Mouse (Mus musculus) kidney, adult 2 months (tissue): ENCODE measurements at regions not wholly inside any gene's neighbourhood (a gene's known extent, or its start where the extent isn't known, plus 50 kb on each side); places are given as distances from the start of the nearest gene placed in this dataset.

ENCODE experiments used
- DNase-seq: peaks from one replicate; pipeline ENCODE4 v3.0.0; 2021
- H3K27ac ChIP-seq: fragments of 200-500 bp; 2 replicates; pipeline ENCODE4 v1.5.1; 2012; ENCODE audit warnings: low read depth, low read length, control low read depth, inconsistent platforms; ENCODE audit not compliant: insufficient read depth
- H3K27me3 ChIP-seq: fragments of 200-500 bp; replicated peaks from 2 replicates; pipeline ENCODE4 v1.6.1; 2012; ENCODE audit warnings: mild to moderate bottlenecking, moderate library complexity, low read length, inconsistent platforms; ENCODE audit not compliant: control insufficient read depth, insufficient read depth
- H3K36me3 ChIP-seq: fragments of 200-500 bp; 2 replicates; pipeline ENCODE4 v1.6.1; 2012; ENCODE audit warnings: mild to moderate bottlenecking, moderate library complexity, low read length, inconsistent platforms; ENCODE audit not compliant: control insufficient read depth, insufficient read depth
- H3K4me1 ChIP-seq: fragments of 200-500 bp; 2 replicates; pipeline ENCODE4 v1.6.1; 2011; ENCODE audit warnings: low read length; ENCODE audit not compliant: control insufficient read depth, insufficient read depth
- H3K4me3 ChIP-seq: fragments of 200-500 bp; 2 replicates; pipeline ENCODE4 v1.5.1; 2011; ENCODE audit warnings: mild to moderate bottlenecking, low read depth, low read length, control low read depth; ENCODE audit not compliant: insufficient read depth
- CTCF ChIP-seq: fragments of 200-500 bp; conservative IDR thresholded peaks from 2 replicates; pipeline ENCODE4 v1.5.1; 2011; ENCODE audit warnings: low read depth, mild to moderate bottlenecking, control low read depth, low read length, moderate library complexity, mixed read lengths; ENCODE audit not compliant: insufficient read depth, insufficient read length
- POLR2A ChIP-seq: fragments of 200-500 bp; IDR thresholded peaks from one replicate; pipeline ENCODE4 v1.6.1; 2011; ENCODE audit warnings: low read depth, low read length, control low read depth
- WGBS: fragments of 180-500 bp; shearing (Covaris S2); methylation state at CpG from one replicate; pipeline ENCODE4 v1.1.7; 2018; 5-methylcytosine and 5-hydroxymethylcytosine counted together

DNA sequence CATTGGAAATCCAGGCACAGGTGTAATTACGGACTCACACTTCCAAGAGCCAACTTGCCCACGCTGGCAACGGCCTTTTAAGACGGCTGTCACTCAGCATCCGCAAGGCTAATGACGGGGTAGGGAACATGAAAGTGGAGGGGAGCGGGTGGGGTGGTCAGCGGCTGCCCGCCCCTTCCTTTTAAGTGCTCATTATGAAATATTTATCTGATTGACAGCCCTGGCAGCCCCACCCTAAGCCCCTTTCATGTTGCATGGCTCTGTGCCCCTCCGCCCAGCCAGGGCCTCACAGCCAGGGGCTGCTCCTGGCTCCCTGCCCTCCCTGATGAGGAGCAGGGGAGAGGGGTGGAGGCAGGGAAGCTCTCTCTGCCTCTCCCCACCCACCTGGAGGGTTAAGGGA, 150.9 kb downstream of the Bmp7 start:
- Histone ChIP-seq H3K27ac (no peak overlapping the region), H3K27me3 (0 out of 2 replicates have a peak, but pooled peaks cover 1% of the 10 kb centered on the region), H3K4me3 (no peak overlapping the region), H3K4me1 (no peaks in the 10 kb centered on the region), H3K36me3 (no peaks in the 10 kb centered on the region)
- WGBS: 26% methylated on average over 10 of the region's 10 CpGs
- DNase-seq: no peak
- TF ChIP-seq CTCF: no peak
- TF ChIP-seq POLR2A: no peak

GRCm38 (mm10) chr2:172792555-172792954, 147.6 kb downstream of the Bmp7 start:
- WGBS: 71% methylated on average over 10 of the region's 10 CpGs
- 0 out of 2 replicates have a peak, but pooled peaks cover 1% of the 10 kb centered on the region for H3K27me3 ChIP-seq
- no peak overlapping the region for H3K4me3 ChIP-seq
- no peak overlapping the region for H3K27ac ChIP-seq
- no peaks in the 10 kb centered on the region for H3K4me1 ChIP-seq
- TF ChIP-seq POLR2A (no peak), CTCF (no peak)
- no peak for DNase-seq
- no peaks in the 10 kb centered on the region for H3K36me3 ChIP-seq

- Histone ChIP-seq H3K36me3 (no peaks in the 10 kb centered on the region), H3K27ac (no peak overlapping the region), H3K4me3 (no peak overlapping the region), H3K4me1 (no peaks in the 10 kb centered on the region), H3K27me3 (no peaks in the 10 kb centered on the region)
- TF ChIP-seq POLR2A: no peak
- TF ChIP-seq CTCF: no peak
- WGBS: 79% methylated on average over 8 of the region's 8 CpGs
- no peak for DNase-seq
These were observed 146.1 kb downstream of the Bmp7 start for GRCm38 (mm10) chr2:172793991-172794390.

GRCm38 (mm10) chr2:172794771-172795170, 145.3 kb downstream of the Bmp7 start:
- Histone ChIP-seq H3K4me3 (no peak overlapping the region), H3K27me3 (no peaks in the 10 kb centered on the region), H3K27ac (no peak overlapping the region), H3K4me1 (no peaks in the 10 kb centered on the region), H3K36me3 (no peaks in the 10 kb centered on the region)
- no peak for DNase-seq
- no peak for TF ChIP-seq CTCF
- 80% methylated on average over 10 of the region's 10 CpGs for WGBS

DNA sequence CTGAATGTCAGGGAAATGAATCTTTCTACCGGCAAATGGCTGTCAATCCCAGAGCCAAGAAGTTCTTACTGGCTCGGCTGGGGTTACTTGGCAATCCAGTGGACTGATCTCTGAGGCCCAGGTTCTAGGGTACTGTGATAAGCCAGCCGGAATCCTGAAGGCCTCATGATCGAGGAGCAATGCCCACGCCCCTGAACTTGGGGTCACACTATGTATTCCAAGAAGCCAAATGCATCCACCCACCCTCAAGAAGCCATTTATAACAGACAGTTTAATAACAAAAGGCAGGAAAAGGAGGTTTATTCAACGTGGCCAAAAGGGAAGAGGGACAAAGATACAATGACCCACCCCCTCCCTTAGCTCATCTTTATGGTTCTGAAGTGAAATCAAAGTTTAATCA, 144.0 kb downstream of the Bmp7 start:
- H3K27ac ChIP-seq: no peak overlapping the region
- no peaks in the 10 kb centered on the region for H3K27me3 ChIP-seq
- TF ChIP-seq POLR2A (no peak), CTCF (no peak)
- DNase-seq: no peak
- no peaks in the 10 kb centered on the region for H3K36me3 ChIP-seq
- no peak overlapping the region for H3K4me3 ChIP-seq
- WGBS: 51% methylated on average over 6 of the region's 6 CpGs
- no peaks in the 10 kb centered on the region for H3K4me1 ChIP-seq

DNA sequence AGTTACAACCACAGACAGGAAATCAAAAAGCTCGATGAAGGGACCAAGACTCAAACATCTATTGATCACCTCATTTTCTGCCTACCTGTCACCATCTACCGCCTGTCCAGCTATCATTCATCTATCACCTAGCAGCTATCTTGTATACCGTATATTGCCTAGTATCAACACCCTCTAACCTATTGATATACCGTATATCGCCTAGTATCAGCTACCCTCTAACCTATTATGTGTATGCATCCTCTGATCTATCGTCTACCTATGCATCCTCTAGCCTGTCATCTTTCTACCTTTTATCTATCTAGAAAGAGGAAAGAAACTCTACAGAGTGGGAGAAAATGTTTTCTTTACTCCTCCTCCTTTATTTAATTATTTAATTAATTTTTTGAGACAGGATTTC, 143.2 kb downstream of the Bmp7 start:
- no peak for TF ChIP-seq CTCF
- TF ChIP-seq POLR2A: no peak
- no peaks in the 10 kb centered on the region for H3K4me1 ChIP-seq
- WGBS: 39% methylated on average over 6 of the region's 6 CpGs
- H3K27me3 ChIP-seq: no peaks in the 10 kb centered on the region
- no peak overlapping the region for H3K4me3 ChIP-seq
- H3K36me3 ChIP-seq: no peaks in the 10 kb centered on the region
- no peak for DNase-seq
- H3K27ac ChIP-seq: no peak overlapping the region

- Histone ChIP-seq H3K27me3 (no peaks in the 10 kb centered on the region), H3K36me3 (no peaks in the 10 kb centered on the region), H3K4me3 (no peak overlapping the region), H3K4me1 (no peaks in the 10 kb centered on the region), H3K27ac (no peak overlapping the region)
- 59% methylated on average over 10 of the region's 10 CpGs for WGBS
- no peak for TF ChIP-seq CTCF
- no peak for TF ChIP-seq POLR2A
- DNase-seq: no peak
These were observed 140.2 kb downstream of the Bmp7 start for GRCm38 (mm10) chr2:172799951-172800350.

- Histone ChIP-seq H3K4me3 (no peak overlapping the region), H3K36me3 (no peaks in the 10 kb centered on the region), H3K27me3 (no peaks in the 10 kb centered on the region), H3K27ac (no peak overlapping the region), H3K4me1 (no peaks in the 10 kb centered on the region)
- DNase-seq: no peak
- 75% methylated on average over 9 of the region's 9 CpGs for WGBS
- TF ChIP-seq CTCF (no peak), POLR2A (no peak)
These were observed 139.3 kb downstream of the Bmp7 start for GRCm38 (mm10) chr2:172800801-172801200.
